Mouse (Mus musculus) midbrain, embryonic 15.5 days (tissue): ENCODE results near the gene Slc11a2. TPM values are rescaled to one million over a fixed set of nuclear protein-coding genes. Genes with fewer than 3 reads are reported as not detected.
A peak's percentile ranks its signal among the peaks of the same experiment; 100 is the strongest.
"Not testable (repeated sequence)": the region's sequence is repeated elsewhere in the genome, so short reads cannot be mapped to it uniquely, and the experiment has no call there.

Source experiments
- ATAC-seq: fragments of 200-750 bp; cut with Nextera tagmentation; replicated peaks from 2 replicates; pipeline ENCODE4 v1.8.0; 2017; ENCODE audit warnings: moderate TSS enrichment
- H3K27ac ChIP-seq: fragments of 300-500 bp; sonication (generic); 2 replicates; pipeline ENCODE4 v1.5.1; 2015; ENCODE audit warnings: mild to moderate bottlenecking, inconsistent platforms
- H3K27me3 ChIP-seq: fragments of 300-500 bp; sonication (generic); replicated peaks from 2 replicates; pipeline ENCODE4 v1.6.1; 2015; ENCODE audit warnings: inconsistent platforms
- H3K36me3 ChIP-seq: fragments of 300-500 bp; sonication (generic); replicated peaks from 2 replicates; pipeline ENCODE4 v1.6.1; 2015; ENCODE audit warnings: inconsistent platforms
- H3K4me1 ChIP-seq: fragments of 300-500 bp; sonication (generic); 2 replicates; pipeline ENCODE4 v1.6.1; 2015; ENCODE audit warnings: inconsistent platforms
- H3K4me2 ChIP-seq: fragments of 300-500 bp; sonication (generic); 2 replicates; pipeline ENCODE4 v1.6.1; 2015; ENCODE audit warnings: inconsistent platforms, mild to moderate bottlenecking, moderate library complexity
- H3K4me3 ChIP-seq: fragments of 300-500 bp; sonication (generic); 2 replicates; pipeline ENCODE4 v1.5.1; 2015; ENCODE audit warnings: mild to moderate bottlenecking, inconsistent platforms
- H3K9ac ChIP-seq: fragments of 300-500 bp; sonication (generic); 2 replicates; pipeline ENCODE4 v1.6.1; 2015; ENCODE audit warnings: mild to moderate bottlenecking, inconsistent platforms
- H3K9me3 ChIP-seq: fragments of 300-500 bp; sonication (generic); 2 replicates; pipeline ENCODE4 v1.6.1; 2016; ENCODE audit warnings: inconsistent platforms
- WGBS: fragments of 180-500 bp; shearing (Covaris S2); methylation state at CpG from one replicate; pipeline ENCODE4 v1.1.7; 2015; ENCODE audit warnings: mixed read lengths; 5-methylcytosine and 5-hydroxymethylcytosine counted together
- polyA plus RNA-seq: library from polyadenylated mRNA; unstranded; fragments of >200 nt; fragmentation: Nextera tagmentation; extraction: Ambion mirVana; gene quantifications from 2 replicates; pipeline ENCODE4 v1.2.1, GENCODE M21; 2015

The Slc11a2 gene
- polyA plus RNA-seq, 1 experiment from 2014 or later = 31.0 TPM

- no peak overlapping the region for H3K4me2 ChIP-seq
- no peaks in the 10 kb centered on the region for H3K9me3 ChIP-seq
- ATAC-seq = no peak
- H3K4me3 ChIP-seq = no peak overlapping the region
- WGBS = 84% methylated on average over 13 of the region's 13 CpGs
- peaks cover 27% of the 10 kb centered on the region for H3K27me3 ChIP-seq
- peaks cover 9% of the 10 kb centered on the region for H3K4me1 ChIP-seq
- no peaks in the 10 kb centered on the region for H3K36me3 ChIP-seq
- no peak overlapping the region for H3K9ac ChIP-seq
- H3K27ac ChIP-seq = no peak overlapping the region
These were observed 3.5 kb upstream of the Slc11a2 start for GRCm38 (mm10) chr15:100428296-100428905.

DNA sequence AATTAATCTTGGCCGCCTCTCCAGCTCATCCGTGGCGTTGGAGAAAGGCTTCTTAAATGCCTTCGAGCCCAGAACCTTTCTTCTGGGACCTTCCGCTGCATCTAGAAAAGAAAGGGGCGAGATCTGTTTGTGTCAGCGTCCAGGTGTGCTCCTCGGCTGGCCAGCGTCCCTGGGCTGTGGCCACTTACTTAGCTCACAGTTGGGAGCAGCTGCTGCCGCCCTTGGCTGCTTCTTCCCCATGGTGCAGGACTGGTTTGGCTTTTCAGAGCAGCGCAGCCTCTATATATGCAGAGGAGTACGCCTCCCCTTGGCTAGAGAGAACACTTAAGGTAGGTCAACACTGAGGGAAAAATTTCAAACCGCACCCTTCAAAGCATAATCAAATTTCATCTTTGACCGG is 956 bp downstream of the Slc11a2 start:
- no peaks in the 10 kb centered on the region for H3K36me3 ChIP-seq
- 3% methylated on average over 14 of the region's 14 CpGs for WGBS
- H3K9ac ChIP-seq = peak overlapping the region; percentile 46; the same call in 1 of the 2 replicates
- no peak overlapping the region for H3K27ac ChIP-seq
- ATAC-seq = no peak
- H3K27me3 ChIP-seq = peaks cover 27% of the 10 kb centered on the region
- H3K4me1 ChIP-seq = peaks cover 44% of the 10 kb centered on the region
- peak overlapping the region; percentile 97 for H3K4me3 ChIP-seq
- H3K4me2 ChIP-seq = peak overlapping the region; percentile 94
- no peaks in the 10 kb centered on the region for H3K9me3 ChIP-seq

GRCm38 (mm10) chr15:100422899-100423860 is 1.7 kb downstream of the Slc11a2 start:
- ATAC-seq = peak; percentile 97
- WGBS = 1% methylated on average over 65 of the region's 65 CpGs

GRCm38 (mm10) chr15:100422476-100422875 is 2.4 kb downstream of the Slc11a2 start:
- peaks cover 44% of the 10 kb centered on the region for H3K4me1 ChIP-seq
- H3K4me2 ChIP-seq = peak overlapping the region; percentile 94
- ATAC-seq = peak; percentile 77
- H3K9me3 ChIP-seq = no peaks in the 10 kb centered on the region
- peak overlapping the region; percentile 55 for H3K27ac ChIP-seq
- peak overlapping the region; percentile 86 for H3K9ac ChIP-seq
- H3K4me3 ChIP-seq = peak overlapping the region; percentile 97
- H3K27me3 ChIP-seq = peaks cover 27% of the 10 kb centered on the region
- H3K36me3 ChIP-seq = no peaks in the 10 kb centered on the region
- WGBS = under 1% methylated on average over 44 of the region's 44 CpGs

More at GRCm38 (mm10) chr15:100422899-100423860, 1.7 kb downstream of the Slc11a2 start:
- Histone ChIP-seq H3K27ac (peak overlapping the region; percentile 55), H3K4me3 (peak overlapping the region; percentile 97), H3K36me3 (no peaks in the 10 kb centered on the region), H3K9ac (peak overlapping the region; percentile 86), H3K9me3 (no peaks in the 10 kb centered on the region), H3K4me1 (peaks cover 44% of the 10 kb centered on the region), H3K4me2 (peak overlapping the region; percentile 94), H3K27me3 (peaks cover 27% of the 10 kb centered on the region)

DNA sequence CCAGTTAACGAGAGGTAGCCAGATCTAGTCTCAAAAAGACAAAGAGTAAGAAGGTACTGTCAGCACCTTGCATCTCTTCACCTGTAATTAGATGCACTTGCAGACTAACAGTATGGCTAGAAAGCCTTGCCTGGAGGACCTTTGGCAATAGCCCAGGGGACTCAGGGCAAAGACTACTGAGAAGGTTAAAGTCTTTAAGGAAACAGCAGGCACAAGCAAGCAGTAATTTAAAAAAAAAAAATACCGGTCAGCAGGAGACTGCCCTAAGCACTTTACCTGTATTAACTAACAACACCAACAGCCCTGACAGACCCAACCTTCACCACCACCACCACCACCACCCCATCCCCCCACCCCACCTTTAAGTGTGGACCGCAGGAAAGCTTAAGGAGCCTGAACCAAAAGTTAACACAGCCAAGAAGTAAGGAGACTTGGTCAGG is 3.1 kb downstream of the Slc11a2 start, which contains the start of gene Gm5475:
TSS of gene Gm5475 (plus strand) at position 390 of the 440 bp plus-strand sequence.
- not testable (repeated sequence) for ATAC-seq, H3K36me3 ChIP-seq, H3K9me3 ChIP-seq
- H3K27ac ChIP-seq = peak within 1 kb of the TSS; percentile 55
- peak within 1 kb of the TSS; percentile 97 for H3K4me3 ChIP-seq
- peaks cover 27% of the 10 kb centered on the region for H3K27me3 ChIP-seq
- 27% methylated on average over 3 of the region's 3 CpGs for WGBS
- H3K4me1 ChIP-seq = peaks cover 44% of the 10 kb centered on the region
- peak within 1 kb of the TSS; percentile 86 for H3K9ac ChIP-seq
- peak within 1 kb of the TSS; percentile 94 for H3K4me2 ChIP-seq

DNA sequence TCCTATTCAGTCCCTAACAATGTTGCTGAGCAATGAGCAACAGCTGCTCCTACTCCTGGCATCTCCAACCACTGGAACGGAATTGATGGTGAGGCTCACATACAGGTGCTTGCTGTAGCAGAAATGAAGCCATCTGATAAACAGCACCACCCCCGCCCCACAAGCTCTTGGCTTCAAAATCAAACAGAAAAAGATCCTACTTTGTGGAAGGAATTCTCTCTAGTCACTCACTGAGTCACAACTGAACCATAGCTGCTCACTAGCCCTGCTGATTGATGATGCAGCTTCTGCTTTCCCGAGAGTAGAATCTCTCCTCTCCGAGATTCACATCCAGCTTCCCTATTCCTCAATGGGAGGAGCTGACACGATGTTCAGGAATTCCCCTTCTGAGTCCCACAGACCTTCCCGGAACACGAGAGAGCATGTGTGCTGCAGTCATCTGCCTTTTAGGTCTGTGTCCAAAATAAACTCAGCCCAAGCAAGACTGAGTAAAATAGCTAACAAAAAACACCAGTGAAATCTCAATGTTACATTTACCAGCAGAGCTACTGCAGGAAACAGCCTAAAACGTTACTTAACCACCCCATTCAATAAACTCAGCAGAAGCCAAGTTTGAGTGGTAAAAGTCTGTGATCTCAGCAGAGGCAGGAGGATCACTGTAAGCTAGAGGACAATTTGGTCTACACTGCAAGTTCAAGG is 3.7 kb downstream of the Slc11a2 start:
- H3K4me2 ChIP-seq = peak overlapping the region; percentile 94

DNA sequence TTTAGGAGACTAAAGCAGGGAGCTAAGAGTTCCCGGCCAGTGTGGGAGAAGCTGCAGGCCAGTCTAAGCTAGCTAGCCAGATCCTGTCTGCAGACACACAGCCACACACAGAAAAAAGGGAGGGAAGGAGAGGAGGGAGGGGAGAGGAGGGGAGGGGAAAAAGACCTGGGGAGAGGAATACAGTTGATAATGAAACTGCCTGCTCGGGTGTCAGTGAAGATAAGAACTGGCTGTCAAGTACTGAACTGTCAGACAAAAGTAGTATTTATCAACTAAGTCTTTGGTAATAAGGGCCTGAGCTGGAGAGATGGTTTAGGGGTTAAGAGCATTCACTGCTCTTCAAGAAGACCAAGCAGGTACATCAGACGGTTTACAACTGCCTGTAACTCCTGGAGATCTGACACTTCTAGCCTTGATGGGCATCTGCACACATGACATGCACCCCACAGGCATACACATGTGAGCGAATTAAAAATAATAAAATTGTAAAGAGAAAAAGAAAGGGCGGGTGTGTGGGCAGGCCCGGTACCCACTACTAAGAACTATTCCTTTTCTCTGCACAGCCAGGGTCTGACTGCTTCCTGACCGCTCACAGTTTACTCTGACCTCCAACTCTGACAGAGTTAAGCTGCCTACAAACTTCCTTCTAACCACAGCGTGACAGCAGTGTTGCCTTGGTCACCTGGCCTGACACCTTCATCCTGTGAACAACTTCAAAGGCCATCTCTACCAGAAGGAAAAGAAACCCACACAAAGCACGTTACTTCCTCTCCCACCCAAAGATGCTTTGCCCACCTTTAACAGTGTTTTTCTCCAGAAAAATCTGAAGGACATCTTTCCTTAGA is 4.7 kb downstream of the Slc11a2 start:
- no peaks in the 10 kb centered on the region for H3K36me3 ChIP-seq
- no peaks in the 10 kb centered on the region for H3K9me3 ChIP-seq
- H3K4me3 ChIP-seq = no peak overlapping the region
- H3K27ac ChIP-seq = no peak overlapping the region
- H3K9ac ChIP-seq = no peak overlapping the region
- peaks cover 14% of the 10 kb centered on the region for H3K27me3 ChIP-seq
- H3K4me1 ChIP-seq = peaks cover 44% of the 10 kb centered on the region
- H3K4me2 ChIP-seq = no peak overlapping the region
- WGBS = 67% methylated on average over 9 of the region's 9 CpGs
- ATAC-seq = no peak

More for the DNA sequence above, 3.7 kb downstream of the Slc11a2 start:
- H3K36me3 ChIP-seq = no peaks in the 10 kb centered on the region
- WGBS = 56% methylated on average over 8 of the region's 8 CpGs
- peaks cover 23% of the 10 kb centered on the region for H3K27me3 ChIP-seq
- no peak overlapping the region for H3K27ac ChIP-seq
- H3K4me1 ChIP-seq = peaks cover 44% of the 10 kb centered on the region
- no peaks in the 10 kb centered on the region for H3K9me3 ChIP-seq
- ATAC-seq = no peak
- H3K9ac ChIP-seq = peak overlapping the region; percentile 86; the same call in 1 of the 2 replicates
- peak overlapping the region; percentile 97 for H3K4me3 ChIP-seq

- 75% methylated on average over 8 of the region's 8 CpGs for WGBS
- peaks cover 7% of the 10 kb centered on the region for H3K27me3 ChIP-seq
- H3K4me1 ChIP-seq = peaks cover 44% of the 10 kb centered on the region
- no peak overlapping the region for H3K4me3 ChIP-seq
- H3K36me3 ChIP-seq = no peaks in the 10 kb centered on the region
- H3K9me3 ChIP-seq = no peaks in the 10 kb centered on the region
- ATAC-seq = no peak
- H3K9ac ChIP-seq = no peak overlapping the region
- no peak overlapping the region for H3K4me2 ChIP-seq
- no peak overlapping the region for H3K27ac ChIP-seq
These were observed 5.6 kb downstream of the Slc11a2 start for GRCm38 (mm10) chr15:100419311-100419710.

DNA sequence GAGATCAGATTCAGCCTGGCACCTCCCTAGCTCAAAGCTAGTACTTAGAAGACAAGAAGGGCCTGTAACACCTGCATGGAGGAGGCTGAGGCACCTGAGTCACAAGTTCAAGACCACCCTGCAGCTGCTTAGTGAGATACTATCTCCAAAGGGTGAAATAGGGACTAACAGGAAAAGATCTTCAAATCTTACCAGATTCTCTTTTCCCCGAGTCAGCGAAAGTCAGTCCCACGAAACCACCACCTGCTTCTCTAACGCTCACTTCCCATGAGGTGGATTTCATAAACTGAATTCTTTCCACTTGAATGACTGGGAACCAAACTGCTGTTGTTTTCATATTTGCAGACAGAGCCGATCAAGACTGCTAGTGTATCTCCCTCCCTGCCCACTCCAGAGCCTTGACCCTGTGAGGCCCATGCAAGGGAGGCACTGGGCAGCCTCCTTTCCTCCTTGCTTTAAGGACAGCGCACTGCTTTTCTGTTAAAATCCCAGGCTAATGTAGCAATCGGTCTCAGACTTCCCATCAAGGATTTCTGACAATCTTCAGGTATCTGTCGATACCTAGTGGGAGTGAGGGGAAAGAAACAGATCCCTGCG is 6.9 kb downstream of the Slc11a2 start:
- no peaks in the 10 kb centered on the region for H3K9me3 ChIP-seq
- H3K36me3 ChIP-seq = no peaks in the 10 kb centered on the region
- no peak for ATAC-seq
- no peak overlapping the region for H3K27ac ChIP-seq
- H3K9ac ChIP-seq = no peak overlapping the region
- no peaks in the 10 kb centered on the region for H3K27me3 ChIP-seq
- H3K4me1 ChIP-seq = peaks cover 32% of the 10 kb centered on the region
- 88% methylated on average over 9 of the region's 9 CpGs for WGBS
- H3K4me2 ChIP-seq = no peak overlapping the region
- H3K4me3 ChIP-seq = no peak overlapping the region

DNA sequence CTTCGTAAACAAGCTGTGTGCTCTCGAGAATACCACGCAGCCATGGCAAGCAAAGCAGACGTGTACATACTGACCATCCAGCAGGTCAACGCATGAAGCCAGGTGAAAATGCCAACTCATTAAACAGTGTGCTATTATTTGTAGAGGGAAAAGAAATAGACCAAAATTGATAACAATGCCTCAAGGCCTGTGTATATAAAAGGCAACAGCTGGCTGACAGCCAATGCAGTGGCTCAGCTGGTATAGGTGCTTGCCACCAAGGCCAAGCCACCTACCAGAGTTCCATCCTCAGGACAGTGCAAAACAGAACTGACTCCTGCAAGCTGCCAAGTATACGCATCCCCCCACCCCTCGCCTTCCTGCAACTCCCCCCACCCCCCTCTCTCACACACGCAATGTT is 9.2 kb downstream of the Slc11a2 start:
- Histone ChIP-seq H3K9me3 (no peaks in the 10 kb centered on the region), H3K4me1 (peaks cover 17% of the 10 kb centered on the region), H3K27me3 (no peaks in the 10 kb centered on the region), H3K4me2 (no peak overlapping the region), H3K9ac (no peak overlapping the region), H3K4me3 (no peak overlapping the region), H3K27ac (no peak overlapping the region), H3K36me3 (no peaks in the 10 kb centered on the region; the same call in 1 of the 2 replicates)
- WGBS = 89% methylated on average over 8 of the region's 8 CpGs
- no peak for ATAC-seq

- peaks cover 10% of the 10 kb centered on the region for H3K4me1 ChIP-seq
- H3K36me3 ChIP-seq = no peaks in the 10 kb centered on the region; the same call in 1 of the 2 replicates
- H3K4me2 ChIP-seq = no peak overlapping the region
- H3K4me3 ChIP-seq = no peak overlapping the region
- no peaks in the 10 kb centered on the region for H3K9me3 ChIP-seq
- no peak overlapping the region for H3K27ac ChIP-seq
- no peaks in the 10 kb centered on the region for H3K27me3 ChIP-seq
- H3K9ac ChIP-seq = no peak overlapping the region
- 95% methylated on average over 13 of the region's 13 CpGs for whole genome bisulfite sequencing
- ATAC-seq = no peak
These were observed 9.9 kb downstream of the Slc11a2 start for GRCm38 (mm10) chr15:100414942-100415341.
